Mouse (Mus musculus): ENCODE measurements around the gene C5ar2. TPM values are rescaled to one million over a fixed set of nuclear protein-coding genes. Genes with fewer than 3 reads are reported as not detected.

Gene C5ar2
- polyA plus RNA-seq, 1 experiment from 2014 or later = 0.11 TPM

GRCm38 (mm10) chr7:16187494-16187893, 56.5 kb downstream of the C5ar2 start:
- no peak for ATAC-seq (ENCODE audit: low FRiP score, low TSS enrichment)
- WGBS = 79% methylated on average over 8 of the region's 8 CpGs
- no peaks in the 10 kb centered on the region for H3K4me1 ChIP-seq (ENCODE audit: insufficient read depth, low read length)

More at GRCm38 (mm10) chr7:16187494-16187893, 56.5 kb downstream of the C5ar2 start:
- Histone ChIP-seq H3K4me2 (replicated peaks; ENCODE audit: low read depth, low read length) (no peak overlapping the region), H3K4me3 (ENCODE audit: low read length) (no peak overlapping the region), H3K9me3 (ENCODE audit: low read length) (no peaks in the 10 kb centered on the region), H3K9ac (replicated peaks; ENCODE audit: low read length) (no peak overlapping the region), H3K27me3 (ENCODE audit: insufficient read depth, low read length) (no peaks in the 10 kb centered on the region), H3K36me3 (ENCODE audit: insufficient read depth, low read length) (no peaks in the 10 kb centered on the region), H3K27ac (ENCODE audit: low read length) (no peak overlapping the region)

Other genes with a start within 250 kb of the C5ar2 start
- 7.1 and 7.5 TPM in 2 replicates for gene Bicra, start 196.2 kb downstream of the C5ar2 start, polyA plus RNA-seq (2015; fragmentation: Nextera tagmentation; extraction: Ambion mirVana)
- gene Zfp541, start 182.3 kb downstream of the C5ar2 start, polyA plus RNA-seq (2015; fragmentation: Nextera tagmentation; extraction: Ambion mirVana) = 0.04 and 0.09 TPM in 2 replicates
- gene Napa, start 145.7 kb downstream of the C5ar2 start, polyA plus RNA-seq (2015; fragmentation: Nextera tagmentation; extraction: Ambion mirVana) = 215 and 220 TPM in 2 replicates
- 33.9 and 36.8 TPM in 2 replicates for gene Kptn, start 124.3 kb downstream of the C5ar2 start, polyA plus RNA-seq (2015; fragmentation: Nextera tagmentation; extraction: Ambion mirVana)
- 0.12 and 0.17 TPM in 2 replicates for gene Slc8a2, start 114.3 kb downstream of the C5ar2 start, polyA plus RNA-seq (2015; fragmentation: Nextera tagmentation; extraction: Ambion mirVana)
- 23.9 and 27.7 TPM in 2 replicates for gene Meis3, start 69.1 kb downstream of the C5ar2 start, polyA plus RNA-seq (2015; fragmentation: Nextera tagmentation; extraction: Ambion mirVana)
- 21.3 and 21.5 TPM in 2 replicates for gene Dhx34, start 22.1 kb downstream of the C5ar2 start, polyA plus RNA-seq (2015; fragmentation: Nextera tagmentation; extraction: Ambion mirVana)
- 2.7 and 2.8 TPM in 2 replicates for gene C5ar1, start 15.4 kb upstream of the C5ar2 start, polyA plus RNA-seq (2015; fragmentation: Nextera tagmentation; extraction: Ambion mirVana)
- gene Inafm1, start 29.5 kb upstream of the C5ar2 start, polyA plus RNA-seq (2015; fragmentation: Nextera tagmentation; extraction: Ambion mirVana) = 16.4 and 19.7 TPM in 2 replicates
- 30.9 and 31.2 TPM in 2 replicates for gene Ccdc9, start 42.6 kb upstream of the C5ar2 start, polyA plus RNA-seq (2015; fragmentation: Nextera tagmentation; extraction: Ambion mirVana)
- 12.6 and 14.2 TPM in 2 replicates for gene Bbc3, start 64.2 kb upstream of the C5ar2 start, polyA plus RNA-seq (2015; fragmentation: Nextera tagmentation; extraction: Ambion mirVana)
- 337 and 347 TPM in 2 replicates for gene Sae1, start 143.7 kb upstream of the C5ar2 start, polyA plus RNA-seq (2015; fragmentation: Nextera tagmentation; extraction: Ambion mirVana)
- 14.8 and 14.9 TPM in 2 replicates for gene Zc3h4, start 156.8 kb upstream of the C5ar2 start, polyA plus RNA-seq (2015; fragmentation: Nextera tagmentation; extraction: Ambion mirVana)
- 50.7 and 54.6 TPM in 2 replicates for gene Tmem160, start 208.6 kb upstream of the C5ar2 start, polyA plus RNA-seq (2015; fragmentation: Nextera tagmentation; extraction: Ambion mirVana)
- 0.41 and 0.42 TPM in 2 replicates for gene Npas1, start 233.6 kb upstream of the C5ar2 start, polyA plus RNA-seq (2015; fragmentation: Nextera tagmentation; extraction: Ambion mirVana)

Data from kidney, embryonic 16.5 days (tissue).